Mouse (Mus musculus) left cerebral cortex, postnatal 25 days (tissue): ENCODE data around the gene Calm5. TPM values are rescaled to one million over a fixed set of nuclear protein-coding genes. Genes with fewer than 3 reads are reported as not detected.

ENCODE experiments used
- DNase-seq, 2 experiments: peaks; one replicate each; pipeline ENCODE4 v3.0.0; 2022; ENCODE audit warnings: low spot score in 2 of 2, mixed read lengths in 1 of 2
- intact Hi-C: fragments of 180-260 bp; cut with DNase I; formaldehyde crosslinking; loops from one replicate; pipeline ENCODE4 v1.15.1; 2025
- total RNA-seq, 2 experiments: library from RNA; stranded (reverse); gene quantifications; 2 replicates each; pipeline ENCODE4 v1.2.3; 2021

The Calm5 gene
- total RNA-seq, 2 experiments from 2014 or later: not detected

GRCm38 (mm10) chr13:3862922-3863580 is 9.1 kb downstream of the Calm5 start:
- intact Hi-C loops: no loop called here

DNA sequence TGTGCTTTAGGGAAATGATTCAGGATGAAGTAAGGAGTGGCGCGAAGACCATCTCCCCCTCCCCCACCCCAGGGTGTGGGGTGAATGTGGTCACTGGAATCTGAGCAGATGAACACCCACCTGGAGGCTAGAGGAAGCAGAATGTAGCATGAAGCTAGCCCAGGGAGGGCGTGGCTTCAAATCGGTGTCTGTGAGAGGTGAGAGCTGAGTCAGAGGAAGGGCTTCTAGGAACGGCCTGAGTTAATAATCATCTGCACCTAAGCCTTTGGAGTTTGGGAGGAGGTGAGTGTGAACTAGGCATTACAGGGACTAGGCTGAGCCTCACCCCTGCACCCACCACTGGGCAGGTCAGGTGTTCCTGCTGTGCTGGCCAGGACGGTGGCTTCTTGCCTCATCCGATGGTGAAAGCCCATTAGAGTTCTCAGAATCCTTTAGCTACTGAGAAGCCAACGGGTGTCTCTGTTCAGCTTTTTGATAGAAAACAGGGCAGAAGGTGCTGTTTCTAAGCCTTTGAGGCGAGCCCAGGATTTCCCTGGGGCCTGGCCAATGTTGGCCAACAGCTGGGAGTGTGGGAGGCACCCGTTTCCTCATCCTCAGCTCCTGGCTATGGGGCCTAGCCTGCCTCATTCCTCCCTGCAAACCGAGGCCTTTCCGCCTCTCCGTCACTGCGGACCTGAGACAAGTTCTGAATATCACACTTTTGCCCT is 11.8 kb downstream of the Calm5 start:
- DNase-seq: no peak
- intact Hi-C loops: no loop called here

More at GRCm38 (mm10) chr13:3862922-3863580, 9.1 kb downstream of the Calm5 start:
- peak; percentile 27 to 86 for DNase-seq

DNA sequence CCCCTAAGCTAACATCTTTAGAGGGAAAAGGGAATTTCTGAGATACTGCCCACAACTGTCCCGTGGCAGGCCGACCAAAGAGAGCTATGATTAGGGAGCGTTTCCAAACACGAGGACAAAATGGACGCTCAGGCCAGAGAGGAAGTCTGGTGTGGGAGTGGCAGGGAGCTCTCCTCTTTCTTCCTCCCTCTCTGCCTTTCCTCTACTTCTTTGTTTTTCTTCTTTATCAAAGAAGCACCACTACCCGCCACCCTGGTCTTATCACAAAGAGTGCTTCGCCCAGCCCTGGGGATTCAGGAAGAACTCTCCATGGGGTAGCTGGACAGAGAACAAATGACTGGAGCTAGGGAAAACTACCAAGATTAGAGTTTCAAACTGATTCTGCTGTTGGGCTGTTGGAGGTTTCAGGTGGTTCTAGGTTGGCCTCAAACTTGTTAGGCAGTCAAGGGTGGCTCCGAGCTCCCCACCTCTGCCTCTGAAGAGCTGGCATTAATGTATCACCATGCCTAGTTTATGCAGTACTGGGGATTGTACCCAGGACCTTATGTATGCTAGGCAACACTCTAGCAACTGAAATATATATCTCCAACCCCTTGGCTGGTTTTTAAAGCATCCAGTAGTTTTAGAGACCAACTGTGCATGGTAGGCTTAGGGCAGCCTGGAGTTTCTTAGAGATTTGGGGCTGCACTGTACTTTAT is 12.5 kb downstream of the Calm5 start:
- intact Hi-C loops: no loop called here
- no peak for DNase-seq

DNA sequence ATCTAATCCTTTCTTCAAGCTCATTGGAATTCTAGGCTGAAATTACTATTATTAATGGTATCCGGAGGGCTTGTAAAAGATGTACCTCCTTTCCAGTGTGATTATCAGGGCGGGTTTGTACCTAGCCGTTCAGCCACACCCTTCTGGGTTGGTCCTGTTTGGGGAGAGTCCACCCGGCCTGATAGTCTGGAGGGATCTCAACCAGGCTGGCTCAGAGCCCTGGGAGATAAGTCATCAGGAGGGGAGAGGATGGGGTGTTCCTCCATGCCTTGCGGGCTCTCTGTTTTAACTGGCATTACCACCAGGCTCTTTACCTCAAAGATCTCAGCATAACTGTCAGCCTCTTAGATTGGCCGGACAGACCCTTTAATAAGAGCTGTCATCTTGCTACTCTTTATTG is 13.2 kb downstream of the Calm5 start:
- intact Hi-C loops: no loop called here
- no peak for DNase-seq

- intact Hi-C loops: no loop called here
- DNase-seq: no peak
Observed at GRCm38 (mm10) chr13:3869901-3870300, 15.9 kb downstream of the Calm5 start.

- intact Hi-C loops: no loop called here
- DNase-seq: no peak
Observed at GRCm38 (mm10) chr13:3872832-3873231, 18.9 kb downstream of the Calm5 start.

- intact Hi-C loops: loop anchor here (5.0 kb wide), 1 partner anchor 99 kb away; no protein-coding TSS in a partner anchor
- peak in 1 of 2 experiments; percentile 38 for DNase-seq
Observed at GRCm38 (mm10) chr13:3876448-3876847, 22.5 kb downstream of the Calm5 start.

GRCm38 (mm10) chr13:3877185-3877584 is 23.2 kb downstream of the Calm5 start:
- intact Hi-C loops: loop anchor here (5.0 kb wide), 1 partner anchor 100 kb away; no protein-coding TSS in a partner anchor

GRCm38 (mm10) chr13:3877679-3878220 is 23.8 kb downstream of the Calm5 start:
- DNase-seq: no peak
- intact Hi-C loops: loop anchor here (5.0 kb wide), 1 partner anchor 100 kb away; no protein-coding TSS in a partner anchor

More at GRCm38 (mm10) chr13:3877185-3877584, 23.2 kb downstream of the Calm5 start:
- no peak for DNase-seq

DNA sequence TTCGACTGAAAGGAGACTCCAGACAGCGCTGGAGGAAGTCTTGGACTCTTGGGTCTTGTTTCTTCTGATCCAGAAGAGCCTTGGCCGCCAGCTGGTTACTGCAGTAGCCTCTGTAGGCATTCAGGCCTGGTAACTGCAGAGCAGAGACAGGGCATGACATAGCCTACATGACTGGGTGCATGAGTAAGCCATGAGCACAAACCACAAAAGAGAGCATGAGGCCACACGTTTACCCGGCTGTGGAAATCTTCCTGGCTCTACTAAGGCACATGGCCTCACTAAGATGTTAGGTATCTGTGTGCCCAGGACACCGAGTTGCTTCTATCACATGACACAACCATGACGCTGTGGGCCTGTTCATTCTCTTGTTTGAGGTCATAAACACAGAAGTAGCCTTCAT is 32.7 kb downstream of the Calm5 start:
- intact Hi-C loops: no loop called here
- no peak for DNase-seq

DNA sequence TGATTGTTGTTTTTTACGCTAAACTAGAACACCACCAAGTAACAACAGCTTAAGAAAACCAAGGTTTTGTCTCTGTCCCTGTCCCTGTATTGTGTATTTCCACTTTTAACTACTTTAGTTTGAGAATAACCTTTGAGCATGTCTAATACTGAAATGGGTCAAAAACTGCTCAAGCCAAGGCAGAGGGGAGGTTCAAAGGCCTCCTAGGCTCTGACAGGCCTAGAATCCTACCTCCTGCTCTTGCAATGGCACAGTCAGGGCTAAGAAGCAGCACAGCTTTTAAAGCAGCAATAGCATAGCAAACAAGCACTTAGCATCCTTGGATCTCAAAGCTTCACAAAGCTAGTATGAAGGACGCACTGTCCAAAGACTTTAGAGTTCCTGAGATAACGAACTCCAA is 35.1 kb downstream of the Calm5 start:
- intact Hi-C loops: no loop called here
- DNase-seq: no peak

DNA sequence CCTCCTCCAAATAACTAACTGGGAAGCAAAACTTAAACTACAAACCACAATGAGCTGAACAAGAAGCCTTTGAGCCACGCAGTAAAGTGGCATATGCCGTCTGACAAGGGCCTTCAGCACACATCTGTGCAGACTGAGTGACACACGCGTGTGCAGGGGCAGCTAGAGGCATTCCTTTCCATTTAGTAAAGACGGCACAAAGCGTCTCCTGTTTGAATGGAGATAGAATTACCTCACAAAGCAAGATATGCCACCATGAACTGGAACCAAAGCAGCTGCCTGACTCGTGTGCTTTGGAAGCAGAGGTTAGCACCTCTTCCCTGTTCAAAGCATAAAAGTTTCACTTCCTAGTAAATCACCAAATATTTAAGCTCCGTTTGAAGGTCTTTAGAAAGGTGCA is 36.1 kb downstream of the Calm5 start:
- DNase-seq: no peak
- intact Hi-C loops: no loop called here

GRCm38 (mm10) chr13:3891479-3892087 is 37.6 kb downstream of the Calm5 start:
- intact Hi-C loops: loop anchor here (2.0 kb wide), 1 partner anchor 115 kb away; no protein-coding TSS in a partner anchor
- DNase-seq: peak in 1 of 2 experiments; percentile 25

- intact Hi-C loops: loop anchor here (2.0 kb wide), 1 partner anchor 116 kb away; no protein-coding TSS in a partner anchor
- no peak for DNase-seq
Observed at GRCm38 (mm10) chr13:3892601-3893000, 38.6 kb downstream of the Calm5 start.

- peak; percentile 89 to 94 for DNase-seq
- intact Hi-C loops: loop anchor here (2.0 kb wide), 1 partner anchor 116 kb away; no protein-coding TSS in a partner anchor
Observed at GRCm38 (mm10) chr13:3893126-3893734, 39.3 kb downstream of the Calm5 start.

GRCm38 (mm10) chr13:3894549-3894948 is 40.6 kb downstream of the Calm5 start:
- no peak for DNase-seq
- intact Hi-C loops: no loop called here

DNA sequence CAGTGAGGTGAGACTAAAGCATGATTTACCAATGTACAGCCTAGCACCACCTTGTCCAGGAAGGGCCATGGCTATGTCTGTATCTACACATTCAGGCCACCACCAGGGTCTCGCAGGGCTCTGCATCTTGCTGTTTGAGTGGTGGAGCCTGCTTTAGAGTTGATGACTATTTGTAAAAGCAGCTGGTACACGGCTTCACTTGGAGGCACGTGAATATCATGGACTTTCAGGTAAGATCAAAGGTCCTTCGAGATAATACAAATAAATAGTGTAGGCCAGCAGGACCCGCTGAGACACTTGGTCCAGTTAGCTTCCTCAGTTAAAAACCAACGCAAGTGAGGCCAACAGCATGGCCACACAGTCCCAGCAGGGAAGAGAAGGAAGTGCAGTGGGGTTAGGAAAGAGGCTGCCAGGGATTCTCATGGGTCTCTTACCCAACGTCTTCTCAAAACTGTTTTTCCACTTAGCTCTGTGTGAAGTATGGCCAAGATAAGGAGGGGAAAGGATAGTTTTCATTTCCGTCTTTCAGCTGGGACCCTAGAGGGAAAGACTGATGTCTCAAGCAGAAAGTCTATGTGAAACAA is 41.5 kb downstream of the Calm5 start:
- no peak for DNase-seq
- intact Hi-C loops: no loop called here

- intact Hi-C loops: loop anchor here (2.0 kb wide), 1 partner anchor 105 kb away; no protein-coding TSS in a partner anchor
- DNase-seq: no peak
Observed at GRCm38 (mm10) chr13:3896032-3896431, 42.1 kb downstream of the Calm5 start.

- intact Hi-C loops: loop anchor here (1.0 to 2.0 kb wide), 2 partner anchors 104 to 232 kb away; no protein-coding TSS in a partner anchor
- peak; percentile 77 to 81 for DNase-seq
Observed at GRCm38 (mm10) chr13:3896913-3897312, 42.9 kb downstream of the Calm5 start.
